Mouse (Mus musculus): Measurements from ENCODE around the gene Upk3b.

DNA sequence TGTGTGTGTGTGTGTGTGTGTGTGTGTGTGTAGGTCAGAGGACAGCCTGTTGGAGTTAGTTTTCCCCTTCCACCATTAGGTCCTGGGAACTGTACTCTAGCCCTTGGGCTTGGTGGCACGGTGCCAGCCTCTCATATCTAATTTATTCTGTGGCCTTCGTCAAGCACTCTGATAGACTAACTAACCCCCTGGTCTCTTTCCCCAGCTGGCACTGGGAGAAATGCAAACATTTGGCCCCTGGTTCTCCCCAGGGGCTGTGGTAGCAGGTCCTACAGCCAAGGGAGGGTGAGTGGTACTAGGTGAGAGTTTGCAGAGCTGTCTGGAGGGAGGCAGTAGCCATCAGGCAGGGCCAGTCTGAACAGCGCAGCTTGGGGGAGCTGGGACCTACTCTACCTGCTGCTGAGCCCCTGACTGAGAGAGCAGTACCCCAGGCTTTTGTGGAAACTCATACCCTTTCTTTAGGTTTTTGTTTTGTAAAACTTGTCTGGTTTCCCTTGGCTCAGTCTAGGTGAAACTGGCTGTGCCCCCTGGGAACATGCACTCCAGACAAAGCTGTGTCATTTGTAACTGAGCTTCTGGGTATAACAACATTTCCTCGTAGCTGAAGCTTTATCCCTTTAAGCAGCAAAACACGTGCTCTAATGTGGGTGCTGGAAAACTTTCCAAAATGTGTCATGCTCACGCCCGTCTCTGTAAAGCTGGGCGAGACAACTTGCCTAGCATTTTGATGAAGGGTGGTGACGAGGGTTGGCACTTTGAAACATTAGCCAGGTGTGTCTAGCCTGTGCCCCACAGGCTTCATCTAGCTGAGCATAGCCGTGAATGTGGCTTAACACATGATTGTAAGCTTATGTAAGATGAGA is 22.1 kb upstream of the Upk3b start:
- TF ChIP-seq GATA1 (IDR thresholded peaks at IDR 0.05; ENCODE audit: low read length) (no peak), TAL1 (IDR thresholded peaks at IDR 0.05; ENCODE audit: low read length) (no peak)

All from erythroblast, embryonic 14.5 days (primary cell).